Mouse (Mus musculus): ENCODE results near the gene Ralgps1. TPM values are rescaled to one million over a fixed set of nuclear protein-coding genes. Genes with fewer than 3 reads are reported as not detected.

The Ralgps1 gene
- polyA plus RNA-seq, 1 experiment: 0.53 TPM

- no peak overlapping the region for H3K4me3 ChIP-seq (replicated peaks)
- H3K9me3 ChIP-seq: no peaks in the 10 kb centered on the region
- peaks cover 71% of the 10 kb centered on the region for H3K4me1 ChIP-seq
- H3K27me3 ChIP-seq (replicated peaks): peaks cover 57% of the 10 kb centered on the region
- no peaks in the 10 kb centered on the region for H3K36me3 ChIP-seq (replicated peaks; ENCODE audit: low read length)
- TF ChIP-seq FLI1 (IDR thresholded peaks at IDR 0.05; ENCODE audit: low read length) (no peak), GATA1 (IDR thresholded peaks at IDR 0.05; ENCODE audit: borderline replicate concordance, low read length) (no peak)
These were observed 21.7 kb downstream of the Ralgps1 start for GRCm38 (mm10) chr2:33349581-33349980.

GRCm38 (mm10) chr2:33349081-33349480, 22.2 kb downstream of the Ralgps1 start:
- peaks cover 57% of the 10 kb centered on the region for H3K27me3 ChIP-seq (replicated peaks)
- H3K4me1 ChIP-seq: peaks cover 69% of the 10 kb centered on the region
- no peaks in the 10 kb centered on the region for H3K9me3 ChIP-seq
- no peak for TF ChIP-seq FLI1 (IDR thresholded peaks at IDR 0.05; ENCODE audit: low read length)
- TF ChIP-seq GATA1 (IDR thresholded peaks at IDR 0.05; ENCODE audit: borderline replicate concordance, low read length): no peak
- no peaks in the 10 kb centered on the region for H3K36me3 ChIP-seq (replicated peaks; ENCODE audit: low read length)
- H3K4me3 ChIP-seq (replicated peaks): no peak overlapping the region

GRCm38 (mm10) chr2:33348260-33348659, 23.0 kb downstream of the Ralgps1 start:
- Histone ChIP-seq H3K27me3 (replicated peaks) (peaks cover 57% of the 10 kb centered on the region), H3K9me3 (no peaks in the 10 kb centered on the region), H3K4me3 (replicated peaks) (no peak overlapping the region), H3K4me1 (peaks cover 66% of the 10 kb centered on the region), H3K36me3 (replicated peaks; ENCODE audit: low read length) (no peaks in the 10 kb centered on the region)
- TF ChIP-seq FLI1 (IDR thresholded peaks at IDR 0.05; ENCODE audit: low read length) (no peak), GATA1 (IDR thresholded peaks at IDR 0.05; ENCODE audit: borderline replicate concordance, low read length) (no peak)

- H3K9me3 ChIP-seq: no peaks in the 10 kb centered on the region
- H3K4me3 ChIP-seq (replicated peaks): no peak overlapping the region
- no peaks in the 10 kb centered on the region for H3K36me3 ChIP-seq (replicated peaks; ENCODE audit: low read length)
- H3K27me3 ChIP-seq (replicated peaks): peaks cover 56% of the 10 kb centered on the region
- TF ChIP-seq GATA1 (IDR thresholded peaks at IDR 0.05; ENCODE audit: borderline replicate concordance, low read length): no peak
- TF ChIP-seq FLI1 (IDR thresholded peaks at IDR 0.05; ENCODE audit: low read length): no peak
- peaks cover 62% of the 10 kb centered on the region for H3K4me1 ChIP-seq
These were observed 23.7 kb downstream of the Ralgps1 start for GRCm38 (mm10) chr2:33347607-33348006.

GRCm38 (mm10) chr2:33346749-33347148, 24.5 kb downstream of the Ralgps1 start:
- no peaks in the 10 kb centered on the region for H3K36me3 ChIP-seq (replicated peaks; ENCODE audit: low read length)
- no peaks in the 10 kb centered on the region for H3K9me3 ChIP-seq
- H3K27me3 ChIP-seq (replicated peaks): peaks cover 50% of the 10 kb centered on the region
- H3K4me1 ChIP-seq: peaks cover 62% of the 10 kb centered on the region
- TF ChIP-seq GATA1 (IDR thresholded peaks at IDR 0.05; ENCODE audit: borderline replicate concordance, low read length): no peak
- TF ChIP-seq FLI1 (IDR thresholded peaks at IDR 0.05; ENCODE audit: low read length): no peak
- no peak overlapping the region for H3K4me3 ChIP-seq (replicated peaks)

GRCm38 (mm10) chr2:33345956-33346355, 25.3 kb downstream of the Ralgps1 start:
- no peaks in the 10 kb centered on the region for H3K9me3 ChIP-seq
- TF ChIP-seq FLI1 (IDR thresholded peaks at IDR 0.05; ENCODE audit: low read length) (no peak), GATA1 (IDR thresholded peaks at IDR 0.05; ENCODE audit: borderline replicate concordance, low read length) (no peak)
- H3K27me3 ChIP-seq (replicated peaks): peaks cover 52% of the 10 kb centered on the region
- H3K4me1 ChIP-seq: peaks cover 60% of the 10 kb centered on the region
- H3K4me3 ChIP-seq (replicated peaks): no peak overlapping the region
- H3K36me3 ChIP-seq (replicated peaks; ENCODE audit: low read length): no peaks in the 10 kb centered on the region

GRCm38 (mm10) chr2:33345475-33345874, 25.8 kb downstream of the Ralgps1 start:
- H3K4me3 ChIP-seq (replicated peaks): no peak overlapping the region
- peaks cover 56% of the 10 kb centered on the region for H3K4me1 ChIP-seq
- peaks cover 52% of the 10 kb centered on the region for H3K27me3 ChIP-seq (replicated peaks)
- no peaks in the 10 kb centered on the region for H3K9me3 ChIP-seq
- TF ChIP-seq GATA1 (IDR thresholded peaks at IDR 0.05; ENCODE audit: borderline replicate concordance, low read length): no peak
- no peak for TF ChIP-seq FLI1 (IDR thresholded peaks at IDR 0.05; ENCODE audit: low read length)
- H3K36me3 ChIP-seq (replicated peaks; ENCODE audit: low read length): no peaks in the 10 kb centered on the region

- Histone ChIP-seq H3K9me3 (no peaks in the 10 kb centered on the region), H3K36me3 (replicated peaks; ENCODE audit: low read length) (no peaks in the 10 kb centered on the region), H3K27me3 (replicated peaks) (peaks cover 52% of the 10 kb centered on the region), H3K4me3 (replicated peaks) (no peak overlapping the region), H3K4me1 (peaks cover 51% of the 10 kb centered on the region)
- no peak for TF ChIP-seq GATA1 (IDR thresholded peaks at IDR 0.05; ENCODE audit: borderline replicate concordance, low read length)
- no peak for TF ChIP-seq FLI1 (IDR thresholded peaks at IDR 0.05; ENCODE audit: low read length)
These were observed 27.9 kb downstream of the Ralgps1 start for GRCm38 (mm10) chr2:33343413-33343812.

GRCm38 (mm10) chr2:33342148-33342547, 29.1 kb downstream of the Ralgps1 start:
- no peak for TF ChIP-seq FLI1 (IDR thresholded peaks at IDR 0.05; ENCODE audit: low read length)
- H3K27me3 ChIP-seq (replicated peaks): peaks cover 58% of the 10 kb centered on the region

GRCm38 (mm10) chr2:33335789-33336188, 35.5 kb downstream of the Ralgps1 start:
- Histone ChIP-seq H3K36me3 (replicated peaks; ENCODE audit: low read length) (peaks cover 19% of the 10 kb centered on the region), H3K4me1 (peaks cover 11% of the 10 kb centered on the region), H3K4me3 (replicated peaks) (no peak overlapping the region), H3K9me3 (peaks cover 20% of the 10 kb centered on the region), H3K27me3 (replicated peaks) (peaks cover 24% of the 10 kb centered on the region)
- TF ChIP-seq FLI1 (IDR thresholded peaks at IDR 0.05; ENCODE audit: low read length) (no peak), GATA1 (IDR thresholded peaks at IDR 0.05; ENCODE audit: borderline replicate concordance, low read length) (no peak)

More at GRCm38 (mm10) chr2:33342148-33342547, 29.1 kb downstream of the Ralgps1 start:
- H3K4me3 ChIP-seq (replicated peaks): no peak overlapping the region
- H3K9me3 ChIP-seq: no peaks in the 10 kb centered on the region
- H3K4me1 ChIP-seq: peaks cover 47% of the 10 kb centered on the region
- H3K36me3 ChIP-seq (replicated peaks; ENCODE audit: low read length): peaks cover 2% of the 10 kb centered on the region

GRCm38 (mm10) chr2:33329622-33330021, 41.7 kb downstream of the Ralgps1 start:
- Histone ChIP-seq H3K36me3 (replicated peaks; ENCODE audit: low read length) (peaks cover under 1% of the 10 kb centered on the region), H3K4me3 (replicated peaks) (no peak overlapping the region), H3K9me3 (peaks cover 1% of the 10 kb centered on the region), H3K4me1 (peaks cover 30% of the 10 kb centered on the region), H3K27me3 (replicated peaks) (peaks cover 6% of the 10 kb centered on the region)
- TF ChIP-seq GATA1 (IDR thresholded peaks at IDR 0.05; ENCODE audit: borderline replicate concordance, low read length): no peak
- TF ChIP-seq FLI1 (IDR thresholded peaks at IDR 0.05; ENCODE audit: low read length): no peak
